8 mouse cellular contexts compared by ENCODE assay signal in genomic region chr8:69716403-69717231, GRCm38 (mm10). TPM values are rescaled to one million over a fixed set of nuclear protein-coding genes. Genes with fewer than 3 reads are reported as not detected.
DNase-seq lines count a peak whose midpoint lies in the region; ATAC-seq lines count a peak whose summit lies in the region.

No protein-coding gene starts in this region.

- intact Hi-C loops in gastrocnemius, postnatal 14 days (cut with DNase I; ENCODE audit: low total_unique reads) = loop anchor here (10.0 kb wide), 1 partner anchor 92 kb away; the partner anchor contains the start of gene Zfp868
- intact Hi-C loops in left cerebral cortex, postnatal 10 days (cut with DNase I) = loop anchor here (1.0 kb wide), 1 partner anchor 91 kb away; the partner anchor contains the start of gene Zfp868

- peak; percentile 95 for ATAC-seq in inflammation-experienced regulatory T-cells, adult 6 months
- peak; percentile 98 for ATAC-seq in megakaryocyte-erythroid progenitor cell, adult 5-6 weeks (replicated peaks; ENCODE audit: low FRiP score, low TSS enrichment, poor library complexity, severe bottlenecking)

- DNase-seq in adrenal gland, adult (ENCODE audit: inconsistent age in 2 of 2, low spot score in 1 of 2) = peak; percentile 96 to 98
- peak; percentile 99 for DNase-seq in embryo, embryonic 10.5 days (ENCODE audit: low spot score)
- DNase-seq in gastrocnemius, postnatal 14 days = peak; percentile 95
- peak; percentile 96 to 99 for DNase-seq in left cerebral cortex, postnatal 10 days (ENCODE audit: extremely low spot score in 1 of 2, low spot score in 2 of 2)
- peak; percentile 93 for DNase-seq in right cerebral cortex, postnatal 25 days
- DNase-seq in urinary bladder, postnatal 4 days (ENCODE audit: low spot score in 2 of 2) = peak; percentile 92 to 94

RNA-seq across cellular contexts. Expression of gene Zfp869, which starts 6.1 kb away (rescaled TPM):
- total RNA-seq in gastrocnemius, postnatal 14 days (2021) = 1 to 10 TPM; 8.7 to 9.0 TPM
- polyA plus RNA-seq in inflammation-experienced regulatory T-cells, adult 6 months (2017; shearing (Covaris generic)) = 10 to 100 TPM; 36.0 to 57.8 (median 52.2) TPM
- 10 to 100 TPM; 16.8 to 17.1 TPM for total RNA-seq in left cerebral cortex, postnatal 10 days (2021)
- total RNA-seq in megakaryocyte-erythroid progenitor cell, adult 5-6 weeks (2014; fragmentation: Nextera tagmentation) = 16.3 and 25.8 TPM in 2 replicates
- 21.5 and 42.9 TPM in 2 replicates for total RNA-seq in megakaryocyte-erythroid progenitor cell, adult 5-6 weeks (2017)

RNA-seq across cellular contexts. Expression of gene Zfp963, which starts 33.2 kb away (rescaled TPM):
- total RNA-seq in gastrocnemius, postnatal 14 days (2021) = 1 to 10 TPM; 2.6 to 3.0 TPM
- polyA plus RNA-seq in inflammation-experienced regulatory T-cells, adult 6 months (2017; shearing (Covaris generic)) = 1 to 10 TPM; 3.8 to 8.4 (median 7.1) TPM
- 1 to 10 TPM; 3.9 to 4.5 TPM for total RNA-seq in left cerebral cortex, postnatal 10 days (2021)
- total RNA-seq in megakaryocyte-erythroid progenitor cell, adult 5-6 weeks (2014; fragmentation: Nextera tagmentation) = 6.0 and 6.7 TPM in 2 replicates
- 5.0 and 7.4 TPM in 2 replicates for total RNA-seq in megakaryocyte-erythroid progenitor cell, adult 5-6 weeks (2017)

RNA-seq across cellular contexts. Expression of gene Gm20422, which starts 58.1 kb away (rescaled TPM):
- 1 to 10 TPM; 2.6 to 2.7 TPM for total RNA-seq in gastrocnemius, postnatal 14 days (2021)
- 1 to 10 TPM in 2 of 3 experiments, under 1 TPM in 1; 0.96 to 2.6 (median 1.4) TPM for polyA plus RNA-seq in inflammation-experienced regulatory T-cells, adult 6 months (2017; shearing (Covaris generic))
- total RNA-seq in left cerebral cortex, postnatal 10 days (2021) = 1 to 10 TPM in 1 of 2 experiments, not detected in 1; 2.8 TPM
- 1.3 TPM in 1 of 2 replicates, not detected in the other for total RNA-seq in megakaryocyte-erythroid progenitor cell, adult 5-6 weeks (2014; fragmentation: Nextera tagmentation)
- total RNA-seq in megakaryocyte-erythroid progenitor cell, adult 5-6 weeks (2017) = not detected in 2 replicates

Comparison
In these comparisons a context has a peak if more than half of its experiments do, and no peak if none do; other contexts are left out.
1. Peak in every context shown above with its lines: DNase-seq and ATAC-seq.